17 mouse cellular contexts compared by ENCODE assay signal in genomic region chr5:89149436-89150040, GRCm38 (mm10).
DNase-seq lines count a peak whose midpoint lies in the region; ATAC-seq and TF ChIP-seq lines count a peak whose summit lies in the region.
"Had no signal": no experiment of that assay in that cellular context is flagged by ENCODE, and none has a peak within 500 bp of the region (broad histone marks: within the 10 kb centered on the region; RNA-seq: fewer than 3 reads in every experiment).

No protein-coding gene starts in this region.

- H3K4me3 ChIP-seq in gastrocnemius, adult 2 months, result no peak overlapping the region
- H3K4me3 ChIP-seq: embryonic facial prominence, embryonic 12.5 days; hindbrain, embryonic 15.5 days; stomach, embryonic 15.5 days had no signal

- peak; percentile 78 for DNase-seq in gastrocnemius, adult 2 months
- DNase-seq in gastrocnemius, postnatal 36 days, result no peak
- peak; percentile 37 for DNase-seq in embryo, embryonic 10 days (ENCODE audit: low spot score)
- peak; percentile 65 for DNase-seq in heart, adult 8-10 months (ENCODE audit: low spot score)
- peak; percentile 15 to 31 for DNase-seq in heart, postnatal 36 days
- DNase-seq in urinary bladder, postnatal 25 days (ENCODE audit: low spot score), result no peak
- DNase-seq in thymus, postnatal 0 days (ENCODE audit: low spot score), result no peak
- DNase-seq: adrenal gland, adult 8-10 months; cerebellum, adult 11 months; kidney, postnatal 36 days; layer of hippocampus, postnatal 36 days; liver, postnatal 0 days had no signal

- TF ChIP-seq CTCF in gastrocnemius, adult 2 months (IDR thresholded peaks at IDR 0.05), result no peak

- intact Hi-C loops in gastrocnemius, adult 2 months (cut with DNase I), result loop anchor here (5.0 to 10.0 kb wide), 3 partner anchors 87 to 217 kb away; no protein-coding TSS in a partner anchor
- intact Hi-C loops in gastrocnemius, postnatal 36 days (cut with DNase I), result loop anchor here (5.0 kb wide), 1 partner anchor 217 kb away; no protein-coding TSS in a partner anchor
- intact Hi-C loops in heart, postnatal 36 days (cut with DNase I), result no loop called here

- peak overlapping the region; percentile 79 for H3K27ac ChIP-seq in gastrocnemius, adult 2 months
- H3K27ac ChIP-seq: embryonic facial prominence, embryonic 12.5 days; hindbrain, embryonic 15.5 days; stomach, embryonic 15.5 days had no signal

- ATAC-seq in megakaryocyte, adult 5-6 weeks (ENCODE audit: poor library complexity, severe bottlenecking), result no peak
- ATAC-seq: CD4-positive, CD25-positive, alpha-beta regulatory T cell, adult 4 months; liver, postnatal 0 days had no signal

Comparison
In these comparisons a context has a peak if more than half of its experiments do, and no peak if none do; other contexts are left out.
1. DNase-seq: peak in gastrocnemius, adult 2 months (single experiment), embryo, embryonic 10 days (single experiment), heart, adult 8-10 months (single experiment) and heart, postnatal 36 days (2 of 2); none in gastrocnemius, postnatal 36 days (0 of 2), urinary bladder, postnatal 25 days (single experiment) and thymus, postnatal 0 days (single experiment).